Mouse (Mus musculus): ENCODE results near the gene Raf1. TPM values are rescaled to one million over a fixed set of nuclear protein-coding genes. Genes with fewer than 3 reads are reported as not detected.
"Not testable (repeated sequence)": the region's sequence is repeated elsewhere in the genome, so short reads cannot be mapped to it uniquely, and the experiment has no call there.

The Raf1 gene
- polyA plus RNA-seq, 1 experiment from 2014 or later, result 32.8 TPM

DNA sequence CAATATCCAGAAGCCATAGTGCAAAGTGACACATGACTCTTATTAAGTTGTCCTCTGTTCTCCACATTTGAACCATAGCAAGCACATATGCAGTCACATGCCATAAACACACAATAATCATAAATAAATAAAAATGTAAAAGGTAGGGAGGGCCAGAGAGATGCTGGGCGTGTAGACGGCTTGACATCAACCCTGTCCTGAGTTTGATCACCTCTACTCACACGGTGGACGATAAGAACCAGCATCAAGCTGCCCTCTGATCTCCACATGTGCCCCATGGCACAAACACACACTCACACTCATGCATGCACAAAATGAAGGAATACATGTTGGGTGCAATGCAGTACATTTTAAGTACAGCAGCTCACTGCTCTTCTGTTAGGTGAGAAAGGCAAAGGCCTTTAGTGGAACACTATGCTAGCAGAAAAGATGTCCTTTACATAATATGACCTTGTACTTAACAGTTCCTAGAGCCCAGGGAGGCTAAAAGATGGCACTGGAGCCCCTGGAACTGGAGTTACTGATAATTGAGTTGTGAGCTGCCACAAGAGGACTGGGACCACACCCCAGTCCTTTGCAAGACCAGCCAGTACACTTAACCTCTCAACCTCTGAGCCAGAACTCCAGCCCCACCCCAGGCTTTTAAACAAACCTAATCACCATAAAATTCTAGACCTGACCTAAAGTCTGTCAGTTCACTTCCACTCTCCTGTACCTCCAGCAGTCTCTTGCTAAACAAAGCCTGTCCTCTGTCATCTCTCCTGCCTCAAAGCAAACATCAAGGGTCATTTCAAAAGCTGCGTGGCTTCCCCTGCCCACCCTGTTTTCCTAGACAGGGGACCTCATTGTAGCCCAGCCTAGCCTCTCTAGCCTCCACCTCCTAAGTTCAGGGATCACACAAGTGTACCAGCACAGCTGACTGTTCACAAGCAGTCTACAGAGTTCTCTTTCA is 25.7 kb downstream of the Raf1 start:
- Histone ChIP-seq H3K27ac (peak overlapping the region; percentile 83), H3K4me3 (replicated peaks) (0 out of 2 replicates have a peak overlapping the region, but pooled peaks have one; percentile 6), H3K4me2 (peak overlapping the region; percentile 52), H3K9ac (peak overlapping the region; percentile 50), H3K4me1 (replicated peaks) (peaks cover 80% of the 10 kb centered on the region), H3K27me3 (no peaks in the 10 kb centered on the region), H3K36me3 (no peaks in the 10 kb centered on the region), H3K9me3 (replicated peaks) (no peaks in the 10 kb centered on the region)
- peak; percentile 64 for DNase-seq
- peak; percentile 93 for ATAC-seq (ENCODE audit: low read depth)
- WGBS (ENCODE audit: insufficient replicate concordance), result 12% methylated on average over 5 of the region's 5 CpGs

DNA sequence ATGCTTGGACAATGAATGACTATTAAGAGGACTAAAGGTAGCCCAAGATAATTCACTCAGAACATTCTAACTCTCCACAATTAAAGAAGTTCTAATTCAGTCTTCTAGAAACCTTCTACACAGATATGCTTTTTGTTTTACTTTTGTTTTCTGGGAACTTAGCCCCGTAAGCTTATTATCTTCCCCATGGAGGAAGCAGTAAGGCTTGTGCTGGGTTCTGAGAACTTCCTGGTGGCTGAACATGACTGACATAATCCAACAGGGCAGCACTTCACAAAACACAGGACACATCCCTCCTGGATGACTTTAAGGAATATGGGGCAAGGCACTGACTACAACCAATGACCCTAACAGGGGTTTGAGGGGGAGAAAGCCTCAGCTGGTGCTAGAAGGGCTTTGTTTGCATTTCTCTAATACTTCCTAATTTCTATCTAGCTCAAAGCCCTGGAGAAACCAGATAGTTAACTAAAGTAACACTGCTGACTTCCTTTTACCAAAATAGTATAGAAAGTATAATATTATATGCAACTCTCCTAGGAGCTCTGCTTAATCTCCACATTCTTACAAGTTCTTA is 26.6 kb downstream of the Raf1 start:
- ATAC-seq (ENCODE audit: low read depth) (no peak), DNase-seq (no peak)
- Histone ChIP-seq H3K4me2 (peak overlapping the region; percentile 52), H3K36me3 (no peaks in the 10 kb centered on the region), H3K9me3 (replicated peaks) (no peaks in the 10 kb centered on the region), H3K4me3 (replicated peaks) (no peak overlapping the region), H3K27me3 (no peaks in the 10 kb centered on the region), H3K9ac (peak overlapping the region; percentile 47; the same call in 1 of the 2 replicates), H3K27ac (peak overlapping the region; percentile 83), H3K4me1 (replicated peaks) (peaks cover 73% of the 10 kb centered on the region)
- 17% methylated on average over 1 of the region's 1 CpGs for WGBS (ENCODE audit: insufficient replicate concordance)

DNA sequence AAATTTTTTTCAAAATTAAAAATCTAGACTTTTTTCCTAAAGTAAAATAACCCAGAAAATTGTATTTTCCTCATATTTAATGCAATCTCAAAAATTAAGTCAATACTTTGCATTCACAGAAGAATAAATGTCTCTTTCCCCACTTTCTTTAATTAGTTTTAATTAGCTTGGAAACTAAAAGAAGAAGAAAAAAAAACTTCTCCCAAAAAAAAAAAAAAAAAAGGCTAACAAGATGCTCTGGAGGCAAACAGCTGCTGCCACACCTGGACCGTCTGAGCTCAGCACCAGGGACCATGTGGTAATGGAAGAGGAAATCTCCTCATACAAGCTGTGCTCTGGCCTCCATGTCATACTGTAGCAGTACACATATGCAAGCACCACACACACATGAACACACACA is 33.1 kb downstream of the Raf1 start:
- Histone ChIP-seq H3K9ac (no peak overlapping the region), H3K4me1 (replicated peaks) (peaks cover 12% of the 10 kb centered on the region), H3K36me3 (peaks cover 36% of the 10 kb centered on the region), H3K9me3 (replicated peaks) (no peaks in the 10 kb centered on the region), H3K27ac (no peak overlapping the region), H3K4me3 (replicated peaks) (no peak overlapping the region), H3K4me2 (no peak overlapping the region), H3K27me3 (no peaks in the 10 kb centered on the region)
- ATAC-seq (ENCODE audit: low read depth) (no peak), DNase-seq (no peak)
- WGBS (ENCODE audit: insufficient replicate concordance), result 67% methylated on average over 1 of the region's 1 CpGs

DNA sequence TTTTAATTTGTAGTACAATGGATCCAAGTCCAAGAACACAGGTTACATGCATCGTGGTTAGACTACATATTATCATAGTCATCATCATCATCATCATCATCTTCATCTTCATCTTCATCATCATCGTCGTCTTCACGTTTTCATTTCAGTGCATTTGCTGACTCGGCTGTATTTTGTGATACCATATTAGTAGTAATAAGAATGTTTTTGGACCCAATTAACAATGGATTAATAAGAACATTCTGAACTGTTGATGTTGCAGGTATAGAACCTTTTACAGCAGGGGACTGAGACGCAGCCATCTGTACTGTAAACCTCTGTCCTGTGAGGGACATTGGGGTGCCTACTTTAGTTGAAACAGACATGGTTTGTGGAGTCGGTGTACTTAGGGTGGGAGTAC is 38.2 kb downstream of the Raf1 start:
- WGBS (ENCODE audit: insufficient replicate concordance), result 82% methylated on average over 7 of the region's 7 CpGs
- DNase-seq; H3K4me2 ChIP-seq; H3K9me3 ChIP-seq (replicated peaks); H3K4me3 ChIP-seq (replicated peaks); H3K9ac ChIP-seq; ATAC-seq (ENCODE audit: low read depth); H3K27me3 ChIP-seq; H3K27ac ChIP-seq: not testable (repeated sequence)
- H3K36me3 ChIP-seq, result peaks cover 71% of the 10 kb centered on the region
- peaks cover 13% of the 10 kb centered on the region; the same call in 1 of the 2 replicates for H3K4me1 ChIP-seq (replicated peaks)

DNA sequence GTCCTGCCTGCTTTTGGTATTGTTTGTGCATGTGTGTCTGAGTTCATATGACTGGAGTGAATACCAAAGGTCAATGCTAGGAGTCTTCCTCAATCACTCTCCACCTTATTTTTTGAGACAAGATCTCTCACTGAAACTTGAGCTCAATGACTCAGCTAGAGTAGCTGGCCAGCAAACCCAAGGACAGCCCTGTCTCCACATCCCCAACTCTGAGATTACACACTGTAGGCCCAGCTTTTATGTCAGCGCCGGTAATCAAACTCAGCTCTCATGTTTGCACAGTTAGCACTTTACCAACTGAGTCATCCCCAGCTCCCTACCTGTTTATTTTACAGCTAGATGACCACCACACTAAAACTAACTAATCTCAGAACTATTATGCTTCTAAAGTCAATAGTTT is 42.4 kb downstream of the Raf1 start:
- peaks cover 81% of the 10 kb centered on the region for H3K36me3 ChIP-seq
- H3K9ac ChIP-seq, result no peak overlapping the region
- no peak overlapping the region for H3K27ac ChIP-seq
- no peaks in the 10 kb centered on the region for H3K9me3 ChIP-seq (replicated peaks)
- no peak overlapping the region for H3K4me3 ChIP-seq (replicated peaks)
- no peaks in the 10 kb centered on the region for H3K27me3 ChIP-seq
- no peak for ATAC-seq (ENCODE audit: low read depth)
- no peak for DNase-seq
- WGBS (ENCODE audit: insufficient replicate concordance), result 79% methylated on average over 2 of the region's 2 CpGs
- no peak overlapping the region for H3K4me2 ChIP-seq
- H3K4me1 ChIP-seq (replicated peaks), result peaks cover 26% of the 10 kb centered on the region; the same call in 1 of the 2 replicates

DNA sequence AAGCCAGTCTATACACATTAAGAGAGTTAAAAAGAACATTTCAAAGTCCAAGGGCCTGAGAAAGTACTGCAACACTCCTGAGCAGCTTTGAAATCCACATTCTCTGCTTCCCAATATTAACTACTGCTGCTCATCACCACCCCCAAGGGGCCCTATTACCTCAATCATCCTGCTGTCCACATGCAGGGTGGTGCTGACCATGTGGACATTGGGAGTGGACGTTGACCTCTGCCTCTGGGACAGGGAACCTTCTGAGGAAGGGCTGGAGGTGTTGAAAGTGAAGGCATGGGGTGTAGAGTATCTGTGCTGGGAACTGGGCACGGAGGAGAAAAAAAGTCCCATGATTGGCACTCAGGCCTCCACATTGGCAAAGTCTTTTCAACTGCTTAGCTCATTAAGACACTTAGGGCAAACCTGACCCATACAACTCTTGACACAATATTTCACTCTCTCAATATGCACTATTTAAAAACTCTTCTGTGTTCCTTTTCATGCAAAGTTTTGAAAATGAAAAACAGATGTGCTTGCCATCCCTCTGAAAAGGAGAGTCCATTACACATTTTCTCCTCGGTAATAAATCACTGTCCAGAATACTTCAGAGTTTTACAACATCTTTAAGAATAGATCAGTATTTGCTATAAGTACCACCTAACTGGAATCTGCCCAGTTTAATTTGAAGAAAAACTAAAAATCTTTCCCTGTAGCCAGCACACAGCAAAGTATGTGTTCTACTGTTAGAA is 45.2 kb downstream of the Raf1 start:
- no peaks in the 10 kb centered on the region for H3K27me3 ChIP-seq
- WGBS (ENCODE audit: insufficient replicate concordance), result 70% methylated on average over 3 of the region's 3 CpGs
- peaks cover 82% of the 10 kb centered on the region for H3K36me3 ChIP-seq
- no peak for DNase-seq
- no peaks in the 10 kb centered on the region for H3K9me3 ChIP-seq (replicated peaks)
- peaks cover 22% of the 10 kb centered on the region; the same call in 1 of the 2 replicates for H3K4me1 ChIP-seq (replicated peaks)
- no peak overlapping the region for H3K4me2 ChIP-seq
- ATAC-seq (ENCODE audit: low read depth), result peak; percentile 45; the same call in 1 of the 2 replicates
- H3K27ac ChIP-seq, result no peak overlapping the region
- H3K9ac ChIP-seq, result no peak overlapping the region
- no peak overlapping the region for H3K4me3 ChIP-seq (replicated peaks)

DNA sequence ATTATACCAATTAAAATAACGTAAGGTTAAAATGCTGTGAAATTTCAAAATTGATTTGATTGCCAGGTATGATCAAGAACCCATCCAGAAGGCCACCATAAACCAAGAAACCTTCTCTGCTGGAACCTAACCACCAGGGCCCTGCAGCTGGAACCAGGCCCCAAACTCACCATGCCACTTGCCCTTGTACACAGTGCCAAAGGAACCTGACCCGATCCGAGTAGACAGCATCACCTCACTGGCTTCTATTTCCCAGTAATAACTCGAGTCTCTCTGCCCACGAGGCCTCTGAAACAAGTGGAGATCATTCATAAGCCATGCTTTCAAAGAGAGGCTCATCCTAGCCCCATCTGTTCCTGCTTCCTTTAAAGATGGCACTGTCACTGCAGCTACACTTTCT is 50.3 kb downstream of the Raf1 start:
- H3K27me3 ChIP-seq, result no peaks in the 10 kb centered on the region
- peaks cover 7% of the 10 kb centered on the region; the same call in 1 of the 2 replicates for H3K4me1 ChIP-seq (replicated peaks)
- ATAC-seq (ENCODE audit: low read depth) (no peak), DNase-seq (no peak)
- no peak overlapping the region for H3K27ac ChIP-seq
- no peaks in the 10 kb centered on the region for H3K9me3 ChIP-seq (replicated peaks)
- no peak overlapping the region for H3K4me2 ChIP-seq
- H3K36me3 ChIP-seq, result peaks cover 88% of the 10 kb centered on the region
- no peak overlapping the region for H3K9ac ChIP-seq
- 84% methylated on average over 5 of the region's 5 CpGs for WGBS (ENCODE audit: insufficient replicate concordance)
- no peak overlapping the region for H3K4me3 ChIP-seq (replicated peaks)

DNA sequence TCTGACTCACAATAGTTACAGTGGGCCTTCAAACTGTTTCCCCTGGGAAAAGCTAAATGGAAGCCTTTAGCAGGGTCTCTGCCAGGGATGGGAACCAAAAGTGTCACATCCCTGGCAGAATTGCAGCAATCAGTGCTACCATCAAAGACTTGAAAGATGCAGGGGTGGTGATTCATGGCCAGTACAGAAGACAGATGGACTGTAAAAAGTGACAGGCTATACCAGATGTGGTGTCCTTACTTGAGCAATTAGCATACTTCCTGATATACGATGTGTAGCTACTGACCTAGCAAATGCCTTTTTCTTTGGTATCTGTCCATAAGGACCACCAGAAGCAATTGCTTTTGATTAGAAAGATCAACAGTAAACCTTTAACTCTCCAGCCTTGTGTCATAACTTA is 55.5 kb downstream of the Raf1 start:
- no peaks in the 10 kb centered on the region for H3K27me3 ChIP-seq
- H3K4me3 ChIP-seq (replicated peaks), result no peak overlapping the region
- no peak overlapping the region for H3K4me2 ChIP-seq
- ATAC-seq (ENCODE audit: low read depth) (no peak), DNase-seq (no peak)
- H3K4me1 ChIP-seq (replicated peaks), result no peaks in the 10 kb centered on the region
- H3K9me3 ChIP-seq (replicated peaks), result no peaks in the 10 kb centered on the region
- H3K36me3 ChIP-seq, result peaks cover 99% of the 10 kb centered on the region
- H3K27ac ChIP-seq, result no peak overlapping the region
- WGBS (ENCODE audit: insufficient replicate concordance), result 65% methylated on average over 1 of the region's 1 CpGs
- no peak overlapping the region for H3K9ac ChIP-seq

DNA sequence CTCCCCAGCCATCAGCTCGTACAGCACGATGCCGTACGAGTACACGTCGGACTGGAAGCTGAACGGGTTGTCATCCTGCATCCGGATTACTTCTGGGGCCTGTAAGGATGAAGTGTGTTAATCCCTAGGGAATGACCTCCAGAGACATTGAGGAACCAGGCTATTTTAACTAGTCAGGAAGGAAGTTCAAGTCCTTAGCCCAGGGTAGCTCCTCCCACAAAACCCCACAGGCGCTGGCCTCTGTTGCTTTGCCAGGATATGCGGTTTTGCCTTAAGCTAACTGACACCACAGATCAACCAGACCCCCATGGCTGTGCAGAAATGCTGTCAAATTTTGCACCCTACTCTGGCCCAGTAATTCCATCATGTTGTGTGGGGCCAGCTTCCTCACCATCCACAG is 56.6 kb downstream of the Raf1 start:
- no peaks in the 10 kb centered on the region for H3K9me3 ChIP-seq (replicated peaks)
- 0 out of 2 replicates have a peak, but pooled peaks have one; percentile 16 for ATAC-seq (ENCODE audit: low read depth)
- no peaks in the 10 kb centered on the region for H3K27me3 ChIP-seq
- no peak for DNase-seq
- H3K9ac ChIP-seq, result no peak overlapping the region
- H3K36me3 ChIP-seq, result peaks cover 100% of the 10 kb centered on the region
- WGBS (ENCODE audit: insufficient replicate concordance), result 57% methylated on average over 10 of the region's 10 CpGs
- no peaks in the 10 kb centered on the region for H3K4me1 ChIP-seq (replicated peaks)
- H3K4me3 ChIP-seq (replicated peaks), result no peak overlapping the region
- H3K4me2 ChIP-seq, result no peak overlapping the region
- H3K27ac ChIP-seq, result no peak overlapping the region

DNA sequence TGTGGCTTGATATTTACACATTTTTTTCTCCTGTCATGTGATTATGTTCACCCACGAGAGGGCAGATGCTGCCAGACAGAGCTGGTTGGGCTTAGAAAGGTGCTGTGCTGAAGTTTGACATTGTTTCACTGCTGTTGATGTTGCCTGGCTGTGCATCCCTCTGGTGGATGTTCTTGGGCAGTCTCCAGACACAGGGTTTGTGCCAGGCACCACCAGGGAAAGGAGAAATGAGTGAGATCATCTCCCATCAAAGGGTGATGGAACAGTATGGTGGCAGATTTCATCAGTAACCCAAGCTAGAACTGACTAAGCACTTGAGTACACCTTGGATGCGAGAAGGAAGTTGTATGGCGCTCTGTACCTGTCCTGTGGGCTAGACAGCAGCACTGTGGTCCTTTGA is 60.5 kb downstream of the Raf1 start:
- Histone ChIP-seq H3K4me3 (replicated peaks) (no peak overlapping the region), H3K4me2 (no peak overlapping the region), H3K9ac (no peak overlapping the region), H3K4me1 (replicated peaks) (no peaks in the 10 kb centered on the region), H3K9me3 (replicated peaks) (no peaks in the 10 kb centered on the region), H3K36me3 (peaks cover 97% of the 10 kb centered on the region), H3K27me3 (no peaks in the 10 kb centered on the region), H3K27ac (no peak overlapping the region)
- WGBS (ENCODE audit: insufficient replicate concordance), result 75% methylated on average over 3 of the region's 3 CpGs
- DNase-seq (no peak), ATAC-seq (ENCODE audit: low read depth) (no peak)

DNA sequence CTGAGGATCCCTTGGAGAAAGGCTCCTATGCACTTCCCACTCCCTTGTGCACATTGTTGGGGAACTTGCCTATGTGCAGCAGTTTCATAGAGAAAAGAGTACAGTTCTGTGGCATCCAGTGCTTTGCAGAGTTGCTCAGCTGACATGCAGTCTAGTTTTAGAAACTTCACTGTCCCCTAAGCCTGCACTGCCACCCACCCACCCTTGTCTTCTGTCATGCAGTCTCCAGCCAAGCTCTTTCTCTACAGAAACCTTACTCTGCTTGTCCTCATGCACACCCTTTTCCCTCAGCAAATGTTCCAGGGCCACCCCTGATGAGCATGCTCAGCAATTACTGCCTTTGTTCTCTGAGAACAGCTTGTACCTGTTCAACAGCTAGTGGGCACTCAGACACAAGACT is 62.6 kb downstream of the Raf1 start:
- DNase-seq, result no peak
- H3K9me3 ChIP-seq (replicated peaks), result no peaks in the 10 kb centered on the region
- no peak overlapping the region for H3K4me3 ChIP-seq (replicated peaks)
- no peak overlapping the region for H3K9ac ChIP-seq
- H3K27me3 ChIP-seq, result no peaks in the 10 kb centered on the region
- H3K4me1 ChIP-seq (replicated peaks), result no peaks in the 10 kb centered on the region
- H3K27ac ChIP-seq, result no peak overlapping the region
- no peak for ATAC-seq (ENCODE audit: low read depth)
- no peak overlapping the region for H3K4me2 ChIP-seq
- peaks cover 91% of the 10 kb centered on the region for H3K36me3 ChIP-seq
